Mouse (Mus musculus) lung, postnatal 0 days (tissue): ENCODE data around the gene Gdpd3.

ENCODE experiments used
- CTCF ChIP-seq: IDR thresholded peaks from 2 replicates; pipeline ENCODE4 v1.5.1; 2016; ENCODE audit warnings: antibody characterized with exemption, mild to moderate bottlenecking
- EP300 ChIP-seq: IDR thresholded peaks from 2 replicates; pipeline ENCODE4 v1.6.1; 2016; ENCODE audit warnings: antibody characterized with exemption, mild to moderate bottlenecking, control low read depth

- TF ChIP-seq CTCF (no peak), EP300 (no peak)
Observed at GRCm38 (mm10) chr7:126793456-126794270, 27.5 kb downstream of the Gdpd3 start.
